Mouse (Mus musculus): ENCODE data around the gene Hps4. TPM values are rescaled to one million over a fixed set of nuclear protein-coding genes. Genes with fewer than 3 reads are reported as not detected.
A peak's percentile ranks its signal among the peaks of the same experiment; 100 is the strongest.

Hps4 gene
- polyA plus RNA-seq, 1 experiment from 2014 or later: 28.8 TPM

DNA sequence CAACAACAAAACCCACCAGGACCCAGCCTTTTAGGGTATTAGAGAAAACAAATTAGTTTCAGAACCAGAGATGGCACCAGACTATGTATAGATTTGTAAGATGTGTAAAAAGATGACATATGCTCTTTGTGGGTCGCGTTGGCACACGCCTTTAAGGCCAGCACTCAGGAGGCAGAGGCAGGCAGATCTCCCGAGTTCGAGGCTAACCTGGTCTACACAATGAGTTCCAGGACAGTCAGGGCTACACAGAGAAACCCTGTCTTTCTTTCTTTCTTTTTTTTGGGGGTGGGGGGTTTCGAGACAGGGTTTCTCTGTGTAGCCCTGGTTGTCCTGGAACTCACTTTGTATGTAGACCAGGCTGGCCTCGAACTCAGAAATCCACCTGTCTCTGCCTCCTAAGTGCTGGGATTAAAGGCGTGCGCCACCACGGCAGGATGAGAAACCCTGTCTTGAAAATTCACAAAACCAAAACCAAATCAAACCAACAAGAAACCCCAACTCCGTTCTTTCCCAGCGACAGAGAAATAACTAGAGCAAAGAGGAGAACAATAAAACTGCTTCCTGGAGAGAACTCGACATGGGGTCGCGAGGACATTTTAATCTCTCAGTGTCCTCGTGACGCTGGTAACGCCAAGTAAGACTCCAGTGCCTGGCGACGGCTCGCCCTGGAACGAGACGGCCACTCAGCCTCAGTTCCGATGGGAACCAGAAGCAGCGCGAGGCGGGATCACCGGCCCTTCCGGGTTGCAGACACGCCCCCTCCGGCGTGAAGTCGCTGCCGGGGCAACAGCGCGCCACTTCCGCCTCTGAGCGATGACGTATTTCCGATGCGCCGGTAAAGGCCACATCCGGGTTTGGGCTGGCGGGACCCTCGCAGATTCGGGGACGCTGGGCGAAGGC lies 17.1 kb upstream of the Hps4 start, which contains the start of gene Tfip11:
Gene Tfip11, plus strand, starts transcription at position 813 of the 900 bp plus-strand sequence.
- peak; percentile 77 for ATAC-seq
- H3K36me3 ChIP-seq (ENCODE audit: control insufficient read depth, insufficient read depth): peaks cover 32% of the 10 kb centered on the region
- 0 out of 2 replicates have a peak, but pooled peaks cover 9% of the 10 kb centered on the region for H3K4me1 ChIP-seq (replicated peaks; ENCODE audit: control insufficient read depth, insufficient read depth, low read length)
- 0 out of 2 replicates have a peak, but pooled peaks have one; percentile 13 for TF ChIP-seq CTCF (IDR thresholded peaks at IDR 0.05; ENCODE audit: low read depth)
- peak within 1 kb of the TSS; percentile 100 for H3K4me3 ChIP-seq (ENCODE audit: low read depth, low read length)
- no peaks in the 10 kb centered on the region for H3K9me3 ChIP-seq (ENCODE audit: control insufficient read depth)
- 9% methylated on average over 38 of the region's 48 CpGs for WGBS
- peak within 1 kb of the TSS; percentile 82 for H3K4me2 ChIP-seq (replicated peaks; ENCODE audit: low read depth)
- H3K9ac ChIP-seq (ENCODE audit: low read depth, low read length): peak within 1 kb of the TSS; percentile 85
- peak within 1 kb of the TSS; percentile 77 for H3K27ac ChIP-seq (ENCODE audit: low read depth, low read length)
- no peaks in the 10 kb centered on the region for H3K27me3 ChIP-seq (replicated peaks; ENCODE audit: control insufficient read depth, insufficient read depth, low read length)

DNA sequence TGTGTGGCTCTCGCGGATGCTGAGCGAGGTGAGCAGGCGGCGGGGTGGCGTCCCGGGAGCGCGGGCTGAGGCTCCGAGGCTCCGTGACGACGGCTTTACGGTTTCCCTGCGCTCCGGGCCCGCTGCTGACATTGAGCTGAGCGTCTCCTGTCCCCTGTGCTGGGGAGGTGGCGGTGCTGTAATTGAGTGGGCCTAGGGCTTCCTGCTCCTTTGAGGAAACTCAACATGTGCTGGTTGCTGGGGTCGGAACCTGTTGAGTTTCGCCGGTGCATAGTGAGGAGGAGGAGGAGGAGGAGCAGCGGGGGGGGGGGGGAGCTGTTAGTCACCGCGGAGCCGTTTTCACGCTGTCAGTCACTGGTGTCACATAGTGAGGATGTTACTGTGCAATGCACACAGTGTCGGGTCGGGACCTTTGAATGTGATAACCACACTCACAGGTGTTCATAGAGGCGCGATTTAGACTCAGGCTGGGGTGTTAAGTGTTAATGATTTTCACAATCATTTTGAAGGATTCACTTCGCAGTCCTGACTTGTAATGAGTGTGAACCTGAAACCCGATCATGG lies 16.4 kb upstream of the Hps4 start:
- Histone ChIP-seq H3K27ac (ENCODE audit: low read depth, low read length) (peak overlapping the region; percentile 77; the same call in 1 of the 2 replicates), H3K4me3 (ENCODE audit: low read depth, low read length) (peak overlapping the region; percentile 100), H3K36me3 (ENCODE audit: control insufficient read depth, insufficient read depth) (peaks cover 39% of the 10 kb centered on the region), H3K9me3 (ENCODE audit: control insufficient read depth) (no peaks in the 10 kb centered on the region), H3K4me2 (replicated peaks; ENCODE audit: low read depth) (peak overlapping the region; percentile 82), H3K27me3 (replicated peaks; ENCODE audit: control insufficient read depth, insufficient read depth, low read length) (no peaks in the 10 kb centered on the region), H3K9ac (ENCODE audit: low read depth, low read length) (peak overlapping the region; percentile 85), H3K4me1 (replicated peaks; ENCODE audit: control insufficient read depth, insufficient read depth, low read length) (0 out of 2 replicates have a peak, but pooled peaks cover 9% of the 10 kb centered on the region)
- 2% methylated on average over 33 of the region's 33 CpGs for WGBS
- no peak for TF ChIP-seq CTCF (IDR thresholded peaks at IDR 0.05; ENCODE audit: low read depth)
- no peak for ATAC-seq

DNA sequence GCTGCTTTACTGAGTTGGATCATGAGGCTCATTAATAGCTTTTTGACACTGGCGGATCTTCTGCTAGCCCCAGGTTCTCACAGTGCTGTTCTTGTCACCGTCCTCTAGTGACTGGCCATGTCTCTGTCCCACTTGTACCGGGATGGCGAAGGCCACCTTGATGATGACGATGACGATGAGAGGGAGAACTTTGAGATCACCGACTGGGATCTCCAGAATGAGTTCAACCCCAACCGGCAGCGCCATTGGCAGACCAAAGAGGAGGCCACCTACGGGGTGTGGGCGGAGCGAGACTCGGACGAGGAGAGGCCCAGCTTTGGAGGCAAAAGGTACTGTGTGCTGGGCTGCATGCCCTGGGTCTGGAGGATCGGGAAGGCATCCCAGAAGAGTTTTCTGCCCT lies 15.0 kb upstream of the Hps4 start:
- 93% methylated on average over 15 of the region's 15 CpGs for WGBS
- ATAC-seq: no peak
- Histone ChIP-seq H3K4me2 (replicated peaks; ENCODE audit: low read depth) (no peak overlapping the region), H3K9ac (ENCODE audit: low read depth, low read length) (no peak overlapping the region), H3K36me3 (ENCODE audit: control insufficient read depth, insufficient read depth) (peaks cover 52% of the 10 kb centered on the region), H3K4me1 (replicated peaks; ENCODE audit: control insufficient read depth, insufficient read depth, low read length) (0 out of 2 replicates have a peak, but pooled peaks cover 9% of the 10 kb centered on the region), H3K27me3 (replicated peaks; ENCODE audit: control insufficient read depth, insufficient read depth, low read length) (no peaks in the 10 kb centered on the region), H3K27ac (ENCODE audit: low read depth, low read length) (no peak overlapping the region), H3K9me3 (ENCODE audit: control insufficient read depth) (no peaks in the 10 kb centered on the region), H3K4me3 (ENCODE audit: low read depth, low read length) (no peak overlapping the region)
- no peak for TF ChIP-seq CTCF (IDR thresholded peaks at IDR 0.05; ENCODE audit: low read depth)

DNA sequence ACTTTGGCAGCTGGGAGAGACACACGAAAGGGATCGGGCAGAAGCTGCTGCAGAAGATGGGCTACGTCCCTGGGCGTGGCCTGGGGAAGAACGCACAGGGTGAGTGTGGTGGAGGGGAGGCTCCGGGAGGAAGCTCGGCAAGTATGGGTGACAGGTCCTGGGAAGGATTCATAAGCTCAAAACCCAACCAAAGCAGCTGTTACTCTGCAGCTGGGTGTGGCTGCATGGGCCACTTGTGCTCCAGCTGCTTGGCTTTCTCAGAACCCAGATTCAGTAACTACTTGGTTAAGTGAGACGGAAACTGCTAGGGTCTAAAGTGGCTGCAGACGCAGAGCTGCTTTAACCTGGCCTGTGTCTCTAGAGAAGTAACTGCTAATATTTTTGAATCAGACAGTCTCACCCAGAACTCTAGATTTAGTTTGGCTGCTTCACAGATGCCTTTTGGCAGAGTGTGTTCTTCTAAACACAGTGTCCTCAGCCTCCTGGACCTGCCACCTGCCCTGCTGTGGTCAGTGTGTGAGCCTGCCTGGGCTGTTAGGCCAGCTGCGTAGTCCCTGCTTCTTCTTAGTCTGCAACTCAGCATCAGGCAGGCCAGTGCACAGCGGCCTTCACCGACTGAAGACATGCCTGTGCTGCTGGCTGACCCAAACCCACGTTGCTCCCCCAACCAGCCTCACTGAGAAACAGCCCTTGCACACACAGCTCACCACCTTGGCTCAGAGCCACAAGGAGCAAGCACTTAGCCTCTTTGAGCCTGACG lies 12.9 kb upstream of the Hps4 start:
- Histone ChIP-seq H3K9me3 (ENCODE audit: control insufficient read depth) (no peaks in the 10 kb centered on the region), H3K9ac (ENCODE audit: low read depth, low read length) (no peak overlapping the region), H3K36me3 (ENCODE audit: control insufficient read depth, insufficient read depth) (peaks cover 74% of the 10 kb centered on the region), H3K4me3 (ENCODE audit: low read depth, low read length) (no peak overlapping the region), H3K4me2 (replicated peaks; ENCODE audit: low read depth) (no peak overlapping the region), H3K27ac (ENCODE audit: low read depth, low read length) (no peak overlapping the region), H3K27me3 (replicated peaks; ENCODE audit: control insufficient read depth, insufficient read depth, low read length) (no peaks in the 10 kb centered on the region), H3K4me1 (replicated peaks; ENCODE audit: control insufficient read depth, insufficient read depth, low read length) (0 out of 2 replicates have a peak, but pooled peaks cover under 1% of the 10 kb centered on the region)
- ATAC-seq: no peak
- WGBS: 90% methylated on average over 14 of the region's 14 CpGs
- TF ChIP-seq CTCF (IDR thresholded peaks at IDR 0.05; ENCODE audit: low read depth): no peak

DNA sequence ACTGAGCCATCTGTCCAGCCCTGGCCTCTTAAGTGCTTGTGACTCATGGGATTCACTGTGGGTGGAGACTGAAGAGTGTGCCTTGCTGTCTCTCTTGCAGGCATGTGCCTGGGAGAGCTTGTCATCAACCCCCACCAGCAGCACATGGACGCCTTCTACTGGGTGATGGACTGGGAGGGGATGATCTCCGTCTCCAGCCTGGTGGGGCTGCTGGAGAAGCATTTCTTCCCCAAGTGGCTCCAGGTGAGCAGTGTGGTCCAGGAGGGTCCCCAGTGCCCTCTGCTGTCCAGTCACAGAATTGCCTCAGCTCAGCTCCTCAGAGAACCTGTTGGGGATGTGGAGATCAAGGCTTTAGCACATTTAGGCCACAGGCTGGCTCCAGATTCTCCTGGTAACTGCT lies 7.4 kb upstream of the Hps4 start:
- no peaks in the 10 kb centered on the region for H3K4me1 ChIP-seq (replicated peaks; ENCODE audit: control insufficient read depth, insufficient read depth, low read length)
- H3K9me3 ChIP-seq (ENCODE audit: control insufficient read depth): no peaks in the 10 kb centered on the region
- WGBS: 26% methylated on average over 2 of the region's 2 CpGs
- ATAC-seq: no peak; the same call in 1 of the 2 replicates
- H3K4me3 ChIP-seq (ENCODE audit: low read depth, low read length): no peak overlapping the region
- no peak overlapping the region for H3K4me2 ChIP-seq (replicated peaks; ENCODE audit: low read depth)
- no peak overlapping the region for H3K9ac ChIP-seq (ENCODE audit: low read depth, low read length)
- no peaks in the 10 kb centered on the region for H3K27me3 ChIP-seq (replicated peaks; ENCODE audit: control insufficient read depth, insufficient read depth, low read length)
- peaks cover 89% of the 10 kb centered on the region for H3K36me3 ChIP-seq (ENCODE audit: control insufficient read depth, insufficient read depth)
- no peak overlapping the region for H3K27ac ChIP-seq (ENCODE audit: low read depth, low read length)
- TF ChIP-seq CTCF (IDR thresholded peaks at IDR 0.05; ENCODE audit: low read depth): peak; percentile 82

DNA sequence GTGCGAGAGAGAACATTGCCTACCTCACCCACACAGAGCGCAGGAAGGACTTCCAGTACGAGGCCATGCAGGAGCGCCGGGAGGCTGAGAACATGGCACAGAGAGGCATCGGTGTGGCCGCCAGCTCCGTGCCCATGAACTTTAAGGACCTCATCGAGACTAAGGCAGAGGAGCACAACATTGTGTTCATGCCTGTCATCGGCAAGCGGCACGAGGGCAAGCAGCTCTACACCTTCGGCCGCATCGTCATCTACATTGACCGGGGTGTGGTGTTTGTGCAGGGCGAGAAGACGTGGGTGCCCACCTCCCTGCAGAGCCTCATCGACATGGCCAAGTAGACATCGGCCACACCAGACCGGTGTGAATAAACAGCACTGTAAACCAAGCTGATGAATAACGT lies 5.9 kb upstream of the Hps4 start:
- no peak overlapping the region for H3K27ac ChIP-seq (ENCODE audit: low read depth, low read length)
- no peak for ATAC-seq
- no peak for TF ChIP-seq CTCF (IDR thresholded peaks at IDR 0.05; ENCODE audit: low read depth)
- no peak overlapping the region for H3K4me3 ChIP-seq (ENCODE audit: low read depth, low read length)
- H3K9me3 ChIP-seq (ENCODE audit: control insufficient read depth): no peaks in the 10 kb centered on the region
- H3K36me3 ChIP-seq (ENCODE audit: control insufficient read depth, insufficient read depth): peaks cover 74% of the 10 kb centered on the region
- H3K4me2 ChIP-seq (replicated peaks; ENCODE audit: low read depth): no peak overlapping the region
- no peaks in the 10 kb centered on the region for H3K4me1 ChIP-seq (replicated peaks; ENCODE audit: control insufficient read depth, insufficient read depth, low read length)
- no peaks in the 10 kb centered on the region for H3K27me3 ChIP-seq (replicated peaks; ENCODE audit: control insufficient read depth, insufficient read depth, low read length)
- 92% methylated on average over 22 of the region's 22 CpGs for WGBS
- H3K9ac ChIP-seq (ENCODE audit: low read depth, low read length): no peak overlapping the region
